Mouse (Mus musculus): ENCODE measurements at regions not wholly inside any gene's neighbourhood (a gene's known extent, or its start where the extent isn't known, plus 50 kb on each side); places are given as distances from the start of the nearest gene placed in this dataset.

GRCm38 (mm10) chr9:103821632-103822031 lies 60.0 kb upstream of the Tmem108 start:
- no peak for TF ChIP-seq CTCF (IDR thresholded peaks at IDR 0.05)
- no peak for TF ChIP-seq EP300 (IDR thresholded peaks at IDR 0.05; ENCODE audit: insufficient read depth, low read depth, low read length)
- no peak for TF ChIP-seq POLR2A (IDR thresholded peaks at IDR 0.05; ENCODE audit: insufficient read depth, low read depth, low read length)

Data from heart, adult 2 months (tissue).